Mouse (Mus musculus) megakaryocyte, embryonic 14.5 days (primary cell): ENCODE data around the gene 1190005I06Rik.

ENCODE experiments used
- FLI1 ChIP-seq: IDR thresholded peaks from 2 replicates; pipeline ENCODE4 v1.6.1; 2012; ENCODE audit warnings: low read length, inconsistent platforms, mixed read lengths
- GATA1 ChIP-seq: IDR thresholded peaks from 3 replicates; pipeline ENCODE4 v1.6.1; 2012; ENCODE audit warnings: mixed read lengths, low read length, inconsistent platforms, borderline replicate concordance

- TF ChIP-seq GATA1 = no peak
- no peak for TF ChIP-seq FLI1
Measured at GRCm38 (mm10) chr8:120610824-120611223, 36.6 kb downstream of the 1190005I06Rik start.
